Mouse (Mus musculus): Measurements from ENCODE around the gene Tlx3. TPM values are rescaled to one million over a fixed set of nuclear protein-coding genes. Genes with fewer than 3 reads are reported as not detected.

The Tlx3 gene
- polyA plus RNA-seq, 1 experiment from 2014 or later, result not detected

GRCm38 (mm10) chr11:33221566-33222365 lies 18.4 kb upstream of the Tlx3 start:
- H3K4me2 ChIP-seq (ENCODE audit: low read length), result no peak overlapping the region
- no peak overlapping the region for H3K27ac ChIP-seq
- H3K9ac ChIP-seq (ENCODE audit: low read depth, low read length), result no peak overlapping the region
- H3K4me1 ChIP-seq (replicated peaks; ENCODE audit: insufficient read depth, low read length), result no peaks in the 10 kb centered on the region
- H3K9me3 ChIP-seq (replicated peaks; ENCODE audit: low read length), result no peaks in the 10 kb centered on the region
- H3K4me3 ChIP-seq (replicated peaks; ENCODE audit: low read depth, low read length), result no peak overlapping the region
- TF ChIP-seq CTCF (IDR thresholded peaks at IDR 0.05; ENCODE audit: low read depth), result no peak
- H3K36me3 ChIP-seq (ENCODE audit: insufficient read depth, low read length), result no peaks in the 10 kb centered on the region
- WGBS, result 45% methylated on average over 11 of the region's 11 CpGs
- ATAC-seq (replicated peaks; ENCODE audit: low FRiP score, low read depth) (no peak), DNase-seq (ENCODE audit: low spot score) (peak; percentile 66)
- H3K27me3 ChIP-seq (ENCODE audit: insufficient read depth, low read length), result no peaks in the 10 kb centered on the region

DNA sequence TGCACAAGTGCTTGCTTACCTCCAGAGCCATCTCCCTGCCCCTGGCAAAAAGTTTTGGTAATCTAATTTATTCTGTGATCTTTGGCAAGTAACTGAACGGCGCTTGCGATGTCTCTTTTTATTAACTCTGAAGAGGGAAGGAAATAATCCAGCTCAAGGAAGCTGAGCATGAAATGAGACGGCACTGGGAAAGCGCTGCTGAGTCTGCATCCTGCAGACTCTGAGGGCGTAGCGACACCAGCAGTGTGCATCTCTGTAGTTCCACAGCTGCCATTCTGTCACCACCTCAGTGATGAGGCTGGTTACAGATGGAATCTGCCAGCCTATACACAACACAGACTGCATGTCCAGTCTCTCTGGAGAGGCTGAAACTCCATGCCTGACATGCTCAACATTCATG lies 17.4 kb upstream of the Tlx3 start:
- Histone ChIP-seq H3K9ac (ENCODE audit: low read depth, low read length) (no peak overlapping the region), H3K27me3 (ENCODE audit: insufficient read depth, low read length) (no peaks in the 10 kb centered on the region), H3K9me3 (replicated peaks; ENCODE audit: low read length) (no peaks in the 10 kb centered on the region), H3K4me1 (replicated peaks; ENCODE audit: insufficient read depth, low read length) (no peaks in the 10 kb centered on the region), H3K4me3 (replicated peaks; ENCODE audit: low read depth, low read length) (no peak overlapping the region), H3K27ac (no peak overlapping the region), H3K36me3 (ENCODE audit: insufficient read depth, low read length) (no peaks in the 10 kb centered on the region), H3K4me2 (ENCODE audit: low read length) (no peak overlapping the region)
- no peak for ATAC-seq (replicated peaks; ENCODE audit: low FRiP score, low read depth)
- no peak for DNase-seq (ENCODE audit: low spot score)
- TF ChIP-seq CTCF (IDR thresholded peaks at IDR 0.05; ENCODE audit: low read depth), result no peak
- 78% methylated on average over 7 of the region's 7 CpGs for WGBS

- H3K4me1 ChIP-seq (replicated peaks; ENCODE audit: insufficient read depth, low read length), result no peaks in the 10 kb centered on the region
- H3K27me3 ChIP-seq (ENCODE audit: insufficient read depth, low read length), result no peaks in the 10 kb centered on the region
- H3K4me3 ChIP-seq (replicated peaks; ENCODE audit: low read depth, low read length), result no peak overlapping the region
- no peaks in the 10 kb centered on the region for H3K36me3 ChIP-seq (ENCODE audit: insufficient read depth, low read length)
- no peak overlapping the region for H3K27ac ChIP-seq
- ATAC-seq (replicated peaks; ENCODE audit: low FRiP score, low read depth) (no peak), DNase-seq (ENCODE audit: low spot score) (peak; percentile 46)
- H3K4me2 ChIP-seq (ENCODE audit: low read length), result no peak overlapping the region
- no peaks in the 10 kb centered on the region for H3K9me3 ChIP-seq (replicated peaks; ENCODE audit: low read length)
- TF ChIP-seq CTCF (IDR thresholded peaks at IDR 0.05; ENCODE audit: low read depth), result no peak
- H3K9ac ChIP-seq (ENCODE audit: low read depth, low read length), result no peak overlapping the region
- 63% methylated on average over 8 of the region's 8 CpGs for WGBS
These were observed 14.1 kb upstream of the Tlx3 start for GRCm38 (mm10) chr11:33217384-33218079.

GRCm38 (mm10) chr11:33207411-33207810 lies 4.0 kb upstream of the Tlx3 start:
- no peak overlapping the region for H3K4me3 ChIP-seq (replicated peaks; ENCODE audit: low read depth, low read length)
- H3K4me1 ChIP-seq (replicated peaks; ENCODE audit: insufficient read depth, low read length), result no peaks in the 10 kb centered on the region
- DNase-seq (ENCODE audit: low spot score), result no peak
- ATAC-seq (replicated peaks; ENCODE audit: low FRiP score, low read depth), result no peak
- H3K27ac ChIP-seq, result no peak overlapping the region
- no peak overlapping the region for H3K4me2 ChIP-seq (ENCODE audit: low read length)
- H3K27me3 ChIP-seq (ENCODE audit: insufficient read depth, low read length), result peaks cover 50% of the 10 kb centered on the region
- WGBS, result 81% methylated on average over 2 of the region's 2 CpGs
- H3K36me3 ChIP-seq (ENCODE audit: insufficient read depth, low read length), result no peaks in the 10 kb centered on the region
- H3K9me3 ChIP-seq (replicated peaks; ENCODE audit: low read length), result no peaks in the 10 kb centered on the region
- no peak for TF ChIP-seq CTCF (IDR thresholded peaks at IDR 0.05; ENCODE audit: low read depth)
- no peak overlapping the region for H3K9ac ChIP-seq (ENCODE audit: low read depth, low read length)

GRCm38 (mm10) chr11:33204966-33205365 lies 1.6 kb upstream of the Tlx3 start:
- H3K9ac ChIP-seq (ENCODE audit: low read depth, low read length), result no peak overlapping the region
- no peak overlapping the region for H3K27ac ChIP-seq
- peaks cover 75% of the 10 kb centered on the region for H3K27me3 ChIP-seq (ENCODE audit: insufficient read depth, low read length)
- no peak for DNase-seq (ENCODE audit: low spot score)
- TF ChIP-seq CTCF (IDR thresholded peaks at IDR 0.05; ENCODE audit: low read depth), result no peak
- H3K4me2 ChIP-seq (ENCODE audit: low read length), result no peak overlapping the region
- WGBS, result 9% methylated on average over 3 of the region's 3 CpGs
- peaks cover 10% of the 10 kb centered on the region for H3K4me1 ChIP-seq (replicated peaks; ENCODE audit: insufficient read depth, low read length)
- no peak for ATAC-seq (replicated peaks; ENCODE audit: low FRiP score, low read depth)
- no peak overlapping the region for H3K4me3 ChIP-seq (replicated peaks; ENCODE audit: low read depth, low read length)
- H3K36me3 ChIP-seq (ENCODE audit: insufficient read depth, low read length), result no peaks in the 10 kb centered on the region
- H3K9me3 ChIP-seq (replicated peaks; ENCODE audit: low read length), result no peaks in the 10 kb centered on the region

GRCm38 (mm10) chr11:33204329-33204705 lies 928 bp upstream of the Tlx3 start:
- Histone ChIP-seq H3K27ac (no peak overlapping the region), H3K4me2 (ENCODE audit: low read length) (no peak overlapping the region), H3K4me3 (replicated peaks; ENCODE audit: low read depth, low read length) (no peak overlapping the region), H3K9me3 (replicated peaks; ENCODE audit: low read length) (no peaks in the 10 kb centered on the region), H3K4me1 (replicated peaks; ENCODE audit: insufficient read depth, low read length) (peaks cover 10% of the 10 kb centered on the region), H3K9ac (ENCODE audit: low read depth, low read length) (no peak overlapping the region), H3K27me3 (ENCODE audit: insufficient read depth, low read length) (peaks cover 81% of the 10 kb centered on the region), H3K36me3 (ENCODE audit: insufficient read depth, low read length) (no peaks in the 10 kb centered on the region)
- WGBS, result 2% methylated on average over 18 of the region's 18 CpGs
- no peak for TF ChIP-seq CTCF (IDR thresholded peaks at IDR 0.05; ENCODE audit: low read depth)
- ATAC-seq (replicated peaks; ENCODE audit: low FRiP score, low read depth), result no peak
- DNase-seq (ENCODE audit: low spot score), result no peak
